Mouse (Mus musculus) heart, postnatal 0 days (tissue): ENCODE data around the gene Pigb. TPM values are rescaled to one million over a fixed set of nuclear protein-coding genes. Genes with fewer than 3 reads are reported as not detected.

Source experiments
- ATAC-seq: fragments of 200-750 bp; cut with Nextera tagmentation; 2 replicates; pipeline ENCODE4 v1.8.0; 2017; ENCODE audit warnings: low read depth, moderate number of reproducible peaks, moderate library complexity; ENCODE audit not compliant: insufficient read depth
- DNase-seq: peaks from one replicate; pipeline ENCODE4 v3.0.0-alpha.2; 2016; ENCODE audit warnings: low spot score
- H3K27ac ChIP-seq: fragments of 300-500 bp; sonication (generic); 2 replicates; pipeline ENCODE4 v1.5.1; 2014; ENCODE audit warnings: low read depth, mild to moderate bottlenecking
- H3K27me3 ChIP-seq: fragments of 300-500 bp; sonication (generic); 2 replicates; pipeline ENCODE4 v1.6.1; 2014; ENCODE audit warnings: low read length, mixed read lengths; ENCODE audit not compliant: control insufficient read depth, insufficient read depth
- H3K36me3 ChIP-seq: fragments of 300-500 bp; sonication (generic); replicated peaks from 2 replicates; pipeline ENCODE4 v1.6.1; 2014; ENCODE audit warnings: low read length, mixed read lengths; ENCODE audit not compliant: control insufficient read depth, insufficient read depth
- H3K4me1 ChIP-seq: fragments of 300-500 bp; sonication (generic); 2 replicates; pipeline ENCODE4 v1.6.1; 2014; ENCODE audit warnings: antibody characterized with exemption; ENCODE audit not compliant: control insufficient read depth, insufficient read depth
- H3K4me2 ChIP-seq: fragments of 300-500 bp; sonication (generic); 2 replicates; pipeline ENCODE4 v1.6.1; 2014; ENCODE audit warnings: low read depth, mild to moderate bottlenecking, low read length, moderate library complexity
- H3K4me3 ChIP-seq: fragments of 300-500 bp; sonication (generic); 2 replicates; pipeline ENCODE4 v1.5.1; 2014; ENCODE audit warnings: low read depth, low read length
- H3K9ac ChIP-seq: fragments of 300-500 bp; sonication (generic); replicated peaks from 2 replicates; pipeline ENCODE4 v1.6.1; 2014; ENCODE audit warnings: low read depth, low read length, mixed read lengths
- H3K9me3 ChIP-seq: fragments of 300-500 bp; sonication (generic); replicated peaks from 2 replicates; pipeline ENCODE4 v1.6.1; 2016; ENCODE audit warnings: low read length; ENCODE audit not compliant: control insufficient read depth
- CTCF ChIP-seq: IDR thresholded peaks from 2 replicates; pipeline ENCODE4 v1.5.1; 2016; ENCODE audit warnings: antibody characterized with exemption, control low read depth, low read depth
- EP300 ChIP-seq: IDR thresholded peaks from 2 replicates; pipeline ENCODE4 v1.6.1; 2016; ENCODE audit warnings: antibody characterized with exemption, low read depth
- WGBS: fragments of 180-500 bp; shearing (Covaris S2); extraction: QIAGEN DNeasy Blood & Tissue Kit; methylation state at CpG from one replicate; pipeline ENCODE4 v1.1.7; 2014; 5-methylcytosine and 5-hydroxymethylcytosine counted together
- polyA plus RNA-seq: library from polyadenylated mRNA; unstranded; fragments of >200 nt; fragmentation: Nextera tagmentation; extraction: Ambion mirVana; gene quantifications from 2 replicates; pipeline ENCODE4 v1.2.1, GENCODE M21; 2015
- total RNA-seq: library from RNA; depleted of rRNA; stranded (reverse); fragments of >200 nt; gene quantifications from 2 replicates; pipeline ENCODE4 v1.2.3, GENCODE M21; 2014; ENCODE audit warnings: low replicate concordance

The Pigb gene
- total and polyA plus RNA-seq, 2 experiments from 2014 or later = 2.5 to 3.0 TPM

DNA sequence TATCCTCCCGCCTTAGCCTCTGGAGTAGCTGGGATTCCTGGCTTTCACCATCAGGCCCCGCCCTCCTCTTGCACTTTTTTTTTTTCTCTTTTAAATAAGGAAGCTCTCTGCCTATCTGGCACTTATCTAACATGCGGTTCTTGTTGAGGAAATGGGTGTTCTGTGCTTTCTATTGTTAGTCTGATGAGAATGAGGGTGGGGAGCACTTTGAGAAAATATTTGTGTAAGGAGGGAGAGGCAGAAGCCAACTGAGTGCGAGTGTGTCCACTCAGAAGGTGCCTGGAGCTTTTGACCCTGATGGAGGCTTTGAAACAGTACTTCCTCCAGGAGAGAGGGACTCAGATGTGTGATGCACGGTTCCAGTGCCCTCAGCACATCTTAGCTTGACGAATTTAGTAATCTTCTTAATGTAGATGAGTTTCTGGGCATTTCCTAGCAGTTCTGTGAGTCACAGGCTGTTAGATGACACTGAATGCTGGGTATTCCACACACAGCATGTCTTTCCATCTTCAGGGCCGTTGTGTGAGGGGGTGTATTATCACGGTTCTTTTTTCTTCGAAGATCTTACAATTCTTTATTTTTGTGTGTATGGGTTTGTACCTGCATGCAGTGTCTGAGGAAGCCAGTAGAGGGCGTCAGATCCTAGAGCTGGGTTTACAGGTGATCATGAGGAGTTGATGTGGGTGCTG, 30.9 kb upstream of the Pigb start:
- Histone ChIP-seq H3K27ac (0 out of 2 replicates have a peak overlapping the region, but pooled peaks have one; percentile 0), H3K9me3 (no peaks in the 10 kb centered on the region)

DNA sequence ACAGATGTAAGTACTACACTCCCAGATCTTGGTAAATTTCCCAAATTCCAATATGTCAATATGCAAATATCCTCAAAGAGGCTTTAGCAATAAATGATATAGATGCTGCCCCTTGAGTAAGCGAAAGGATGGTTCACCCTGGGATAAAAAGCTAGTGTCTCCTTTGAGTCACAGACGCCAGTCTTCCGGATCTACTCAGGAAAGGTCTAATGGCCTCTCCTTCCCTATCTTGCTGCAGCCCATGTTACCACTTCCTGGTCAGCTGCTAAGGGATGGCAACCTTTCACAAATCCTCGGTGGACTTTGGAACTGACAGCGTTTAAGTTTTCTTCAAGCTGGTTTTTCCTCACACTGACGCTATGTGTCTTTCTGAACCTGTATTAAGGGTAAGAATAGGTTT, 28.5 kb upstream of the Pigb start:
- H3K27me3 ChIP-seq = no peaks in the 10 kb centered on the region
- H3K4me3 ChIP-seq = no peak overlapping the region
- H3K27ac ChIP-seq = peak overlapping the region; percentile 33
- H3K36me3 ChIP-seq = no peaks in the 10 kb centered on the region
- H3K9me3 ChIP-seq = no peaks in the 10 kb centered on the region
- ATAC-seq = no peak
- DNase-seq = no peak
- TF ChIP-seq EP300 (no peak), CTCF (no peak)
- 59% methylated on average over 6 of the region's 6 CpGs for WGBS
- H3K4me1 ChIP-seq = peaks cover 9% of the 10 kb centered on the region
- no peak overlapping the region for H3K9ac ChIP-seq
- no peak overlapping the region for H3K4me2 ChIP-seq

More for the DNA sequence above, 30.9 kb upstream of the Pigb start:
- no peak for TF ChIP-seq EP300
- no peak for TF ChIP-seq CTCF
- Histone ChIP-seq H3K9ac (no peak overlapping the region), H3K36me3 (no peaks in the 10 kb centered on the region), H3K4me2 (no peak overlapping the region), H3K4me1 (peaks cover 9% of the 10 kb centered on the region), H3K27me3 (no peaks in the 10 kb centered on the region), H3K4me3 (no peak overlapping the region)
- WGBS = 51% methylated on average over 10 of the region's 10 CpGs
- DNase-seq = peak; percentile 55
- ATAC-seq = peak; percentile 24; the same call in 1 of the 2 replicates

- WGBS = 26% methylated on average over 6 of the region's 6 CpGs
- DNase-seq (no peak), ATAC-seq (peak; percentile 56)
- Histone ChIP-seq H3K36me3 (no peaks in the 10 kb centered on the region), H3K27me3 (no peaks in the 10 kb centered on the region), H3K4me1 (peaks cover 9% of the 10 kb centered on the region), H3K9ac (no peak overlapping the region), H3K9me3 (no peaks in the 10 kb centered on the region), H3K4me3 (no peak overlapping the region), H3K4me2 (no peak overlapping the region), H3K27ac (peak overlapping the region; percentile 33)
- TF ChIP-seq CTCF = no peak
Measured at GRCm38 (mm10) chr9:73068230-73068679, 28.1 kb upstream of the Pigb start.

- Histone ChIP-seq H3K4me3 (no peak overlapping the region), H3K9me3 (no peaks in the 10 kb centered on the region), H3K27me3 (no peaks in the 10 kb centered on the region), H3K4me1 (peaks cover 9% of the 10 kb centered on the region), H3K9ac (no peak overlapping the region), H3K27ac (no peak overlapping the region), H3K4me2 (peak overlapping the region; percentile 51), H3K36me3 (no peaks in the 10 kb centered on the region)
- ATAC-seq = peak; percentile 57; the same call in 1 of the 2 replicates
- TF ChIP-seq CTCF (no peak), EP300 (no peak)
- DNase-seq = peak; percentile 48
- WGBS = 30% methylated on average over 10 of the region's 10 CpGs
Measured at GRCm38 (mm10) chr9:73067086-73067485, 26.9 kb upstream of the Pigb start.

- 37% methylated on average over 15 of the region's 15 CpGs for WGBS
- Histone ChIP-seq H3K27ac (no peak overlapping the region), H3K36me3 (no peaks in the 10 kb centered on the region), H3K9ac (no peak overlapping the region), H3K27me3 (no peaks in the 10 kb centered on the region), H3K4me2 (no peak overlapping the region), H3K4me3 (no peak overlapping the region), H3K9me3 (no peaks in the 10 kb centered on the region), H3K4me1 (peaks cover 9% of the 10 kb centered on the region)
- no peak for ATAC-seq
- DNase-seq = no peak
- TF ChIP-seq EP300 (no peak), CTCF (no peak)
Measured at GRCm38 (mm10) chr9:73063621-73064290, 23.6 kb upstream of the Pigb start.
